Mouse (Mus musculus) MEL (cell line): Measurements from ENCODE around the gene Calhm3. TPM values are rescaled to one million over a fixed set of nuclear protein-coding genes. Genes with fewer than 3 reads are reported as not detected.
"Not testable (repeated sequence)": the region's sequence is repeated elsewhere in the genome, so short reads cannot be mapped to it uniquely, and the experiment has no call there.

Source experiments
- DNase-seq: peaks from one replicate; pipeline ENCODE4 v3.0.0; 2011; ENCODE audit warnings: low read depth, low spot score
- H3K27ac ChIP-seq: 2 replicates; pipeline ENCODE4 v1.5.1; 2012; ENCODE audit warnings: low read depth, mild to moderate bottlenecking, control low read depth, low read length, moderate library complexity; ENCODE audit not compliant: control insufficient read depth
- H3K27me3 ChIP-seq, 2 experiments: fragments of 150-350 bp in 1 of 2; sonication (generic) in 1 of 2; 2 replicates each; pipeline ENCODE4 v1.6.1; 2012; ENCODE audit warnings: low read length in 2 of 2, mild to moderate bottlenecking in 2 of 2, improper control_type of control experiment in 1 of 2, moderate library complexity in 1 of 2; ENCODE audit not compliant: insufficient read depth in 2 of 2, control insufficient read depth in 1 of 2
- H3K36me3 ChIP-seq, 2 experiments: 2 replicates each; pipeline ENCODE4 v1.6.1; 2012 to 2014; ENCODE audit warnings: low read length in 2 of 2, improper control_type of control experiment in 1 of 2, inconsistent platforms in 1 of 2, mild to moderate bottlenecking in 1 of 2; ENCODE audit not compliant: insufficient read depth in 2 of 2, control insufficient read depth in 1 of 2
- H3K4me1 ChIP-seq, 2 experiments: fragments of 150-350 bp in 1 of 2; sonication (generic) in 1 of 2; 2 replicates each; pipeline ENCODE4 v1.6.1; 2012; ENCODE audit warnings: low read length in 2 of 2, improper control_type of control experiment in 1 of 2, mild to moderate bottlenecking in 1 of 2; ENCODE audit not compliant: insufficient read depth in 2 of 2, control insufficient read depth in 1 of 2
- H3K4me3 ChIP-seq, 2 experiments: fragments of 150-350 bp in 1 of 2; sonication (generic) in 1 of 2; 2 replicates each; pipeline ENCODE4 v1.5.1; 2012; ENCODE audit warnings: low read depth in 2 of 2, low read length in 2 of 2, mild to moderate bottlenecking in 2 of 2, moderate library complexity in 2 of 2, control low read depth in 1 of 2, improper control_type of control experiment in 1 of 2; ENCODE audit not compliant: control insufficient read depth in 1 of 2, insufficient read depth in 1 of 2
- H3K79me2 ChIP-seq: 2 replicates; pipeline ENCODE4 v1.6.1; 2012; ENCODE audit warnings: mild to moderate bottlenecking, low read length, moderate library complexity; ENCODE audit not compliant: control insufficient read depth, poor library complexity, insufficient read depth
- H3K9ac ChIP-seq: 2 replicates; pipeline ENCODE4 v1.6.1; 2012; ENCODE audit warnings: low read depth, mild to moderate bottlenecking, control low read depth, low read length, moderate library complexity; ENCODE audit not compliant: control insufficient read depth, poor library complexity, severe bottlenecking
- H3K9me3 ChIP-seq: fragments of 150-350 bp; sonication (generic); replicated peaks from 2 replicates; pipeline ENCODE4 v1.6.1; 2012; ENCODE audit warnings: mild to moderate bottlenecking, low read length, improper control_type of control experiment, moderate library complexity; ENCODE audit not compliant: insufficient read depth
- BHLHE40 ChIP-seq: IDR thresholded peaks from 2 replicates; pipeline ENCODE4 v1.6.1; 2012; ENCODE audit warnings: low read depth, mild to moderate bottlenecking, inconsistent platforms, low read length, improper control_type of control experiment, borderline replicate concordance
- CHD1 ChIP-seq: IDR thresholded peaks from 2 replicates; pipeline ENCODE4 v1.6.1; 2012; ENCODE audit warnings: low read depth, mild to moderate bottlenecking, inconsistent platforms, low read length, improper control_type of control experiment
- CTCF ChIP-seq, 3 experiments: IDR thresholded peaks in 2 of 3; conservative IDR thresholded peaks in 1 of 3; 2 replicates each; pipeline ENCODE4 v1.5.1; 2011 to 2012; ENCODE audit warnings: low read length in 3 of 3, low read depth in 2 of 3, mild to moderate bottlenecking in 2 of 3, improper control_type of control experiment in 1 of 3, inconsistent platforms in 1 of 3, mixed read lengths in 1 of 3, moderate library complexity in 1 of 3; ENCODE audit not compliant: control insufficient read depth in 1 of 3, insufficient read depth in 1 of 3, poor library complexity in 1 of 3, severe bottlenecking in 1 of 3
- EP300 ChIP-seq, 2 experiments: IDR thresholded peaks; 2 replicates each; pipeline ENCODE4 v1.6.1; 2011; ENCODE audit warnings: improper control_type of control experiment in 2 of 2, low read length in 2 of 2, low read depth in 1 of 2, mild to moderate bottlenecking in 1 of 2
- GABPA ChIP-seq: IDR thresholded peaks from 2 replicates; pipeline ENCODE4 v1.6.1; 2012; ENCODE audit warnings: low read depth, mild to moderate bottlenecking, inconsistent platforms, low read length, improper control_type of control experiment, moderate library complexity
- GATA1 ChIP-seq: IDR thresholded peaks from 2 replicates; pipeline ENCODE4 v1.6.1; 2011; ENCODE audit warnings: low read depth, low read length, improper control_type of control experiment
- HCFC1 ChIP-seq: IDR thresholded peaks from 2 replicates; pipeline ENCODE4 v1.6.1; 2012; ENCODE audit warnings: low read depth, mild to moderate bottlenecking, inconsistent platforms, low read length, improper control_type of control experiment, moderate library complexity
- JUND ChIP-seq: IDR thresholded peaks from 2 replicates; pipeline ENCODE4 v1.6.1; 2011; ENCODE audit warnings: low read depth, mild to moderate bottlenecking, improper control_type of control experiment, low read length
- KAT2A ChIP-seq: conservative IDR thresholded peaks from 2 replicates; pipeline ENCODE4 v1.6.1; 2012; ENCODE audit warnings: low read depth, low read length, improper control_type of control experiment, inconsistent platforms
- MAFK ChIP-seq: IDR thresholded peaks from 2 replicates; pipeline ENCODE4 v1.6.1; 2011; ENCODE audit warnings: low read depth, mild to moderate bottlenecking, low read length, improper control_type of control experiment, borderline replicate concordance
- MAZ ChIP-seq: IDR thresholded peaks from 2 replicates; pipeline ENCODE4 v1.6.1; 2012; ENCODE audit warnings: low read depth, mild to moderate bottlenecking, inconsistent platforms, low read length, improper control_type of control experiment
- MEF2A ChIP-seq: IDR thresholded peaks from 2 replicates; pipeline ENCODE4 v1.6.1; 2014; ENCODE audit warnings: low read depth, mild to moderate bottlenecking, inconsistent platforms, low read length, improper control_type of control experiment; ENCODE audit not compliant: poor library complexity, insufficient replicate concordance, severe bottlenecking; ENCODE audit errors: extremely low read depth
- MYB ChIP-seq: IDR thresholded peaks from 2 replicates; pipeline ENCODE4 v1.6.1; 2011; ENCODE audit warnings: mild to moderate bottlenecking, low read depth, low read length, improper control_type of control experiment
- MYC ChIP-seq: IDR thresholded peaks from 2 replicates; pipeline ENCODE4 v1.6.1; 2011; ENCODE audit warnings: low read depth, mild to moderate bottlenecking, low read length, improper control_type of control experiment, moderate library complexity
- NELFE ChIP-seq: IDR thresholded peaks from 2 replicates; pipeline ENCODE4 v1.6.1; 2011; ENCODE audit warnings: low read depth, low read length, improper control_type of control experiment
- NRF1 ChIP-seq: IDR thresholded peaks from 2 replicates; pipeline ENCODE4 v1.6.1; 2014; ENCODE audit warnings: low read depth, mild to moderate bottlenecking, inconsistent platforms, low read length, improper control_type of control experiment, moderate library complexity; ENCODE audit not compliant: poor library complexity, insufficient read depth, severe bottlenecking
- POLR2A ChIP-seq, 2 experiments: IDR thresholded peaks; 2 replicates each; pipeline ENCODE4 v1.6.1; 2011 to 2012; ENCODE audit warnings: low read length in 2 of 2, mild to moderate bottlenecking in 2 of 2, control low read depth in 1 of 2, improper control_type of control experiment in 1 of 2, low read depth in 1 of 2, moderate library complexity in 1 of 2; ENCODE audit not compliant: control insufficient read depth in 1 of 2, insufficient read depth in 1 of 2, poor library complexity in 1 of 2
- POLR2AphosphoS2 ChIP-seq: IDR thresholded peaks from 2 replicates; pipeline ENCODE4 v1.6.1; 2011; ENCODE audit warnings: low read length, improper control_type of control experiment
- RAD21 ChIP-seq: IDR thresholded peaks from 2 replicates; pipeline ENCODE4 v1.6.1; 2011; ENCODE audit warnings: mild to moderate bottlenecking, low read depth, low read length, improper control_type of control experiment
- SIN3A ChIP-seq: IDR thresholded peaks from 2 replicates; pipeline ENCODE4 v1.6.1; 2012; ENCODE audit warnings: low read length, improper control_type of control experiment, inconsistent platforms
- SMC3 ChIP-seq: IDR thresholded peaks from 2 replicates; pipeline ENCODE4 v1.6.1; 2011; ENCODE audit warnings: low read depth, low read length, improper control_type of control experiment
- TBP ChIP-seq: IDR thresholded peaks from 2 replicates; pipeline ENCODE4 v1.8.0; 2011; ENCODE audit warnings: low read depth, low read length, improper control_type of control experiment
- TCF12 ChIP-seq: IDR thresholded peaks from 2 replicates; pipeline ENCODE4 v1.6.1; 2014; ENCODE audit warnings: low read depth, mild to moderate bottlenecking, inconsistent platforms, low read length, improper control_type of control experiment, moderate library complexity
- UBTF ChIP-seq: IDR thresholded peaks from 2 replicates; pipeline ENCODE4 v1.6.1; 2012; ENCODE audit warnings: low read depth, mild to moderate bottlenecking, inconsistent platforms, low read length, improper control_type of control experiment, moderate library complexity, borderline replicate concordance; ENCODE audit not compliant: insufficient read depth
- ZNF384 ChIP-seq: IDR thresholded peaks from 2 replicates; pipeline ENCODE4 v1.6.1; 2012; ENCODE audit warnings: low read depth, mild to moderate bottlenecking, inconsistent platforms, low read length, improper control_type of control experiment
- polyA plus RNA-seq, 2 experiments: library from polyadenylated mRNA; stranded (reverse) in 1 of 2; unstranded in 1 of 2; fragments of >175 nt in 1 of 2; fragments of >200 nt in 1 of 2; gene quantifications; 2 replicates each; pipeline versions ENCODE4 v1.2.1 to v1.2.4; 2012; ENCODE audit warnings: low replicate concordance in 2 of 2, low read depth in 1 of 2; ENCODE audit not compliant: insufficient read length in 2 of 2, insufficient read depth in 1 of 2, missing spikeins in 1 of 2
- total RNA-seq: library from RNA; depleted of rRNA; stranded (reverse); fragments of 300-350 nt; gene quantifications from 2 replicates; pipeline ENCODE4 v1.2.3, GENCODE M21; 2012

Calhm3 gene
- total and polyA plus RNA-seq, 3 experiments: not detected

GRCm38 (mm10) chr19:47144154-47144553, 13.4 kb downstream of the Calhm3 start, which contains the start of gene Calhm1:
Gene Calhm1, minus strand, starts transcription at chr19:47144254.
- Histone ChIP-seq H3K36me3 (no peaks in the 10 kb centered on the region), H3K27me3 (peaks cover 5 to 8% of the 10 kb centered on the region in 2 experiments), H3K4me3 (no peak within 1 kb of the TSS)

GRCm38 (mm10) chr19:47142438-47142837, 15.1 kb downstream of the Calhm3 start:
- TF ChIP-seq POLR2A (IDR thresholded peaks at IDR 0.05; ENCODE audit: control insufficient read depth in 1 of 2, insufficient read depth in 1 of 2, low read depth in 1 of 2, low read length in 2 of 2, poor library complexity in 1 of 2): no peak
- TF ChIP-seq CHD1: no peak
- TF ChIP-seq BHLHE40: no peak
- no peak for TF ChIP-seq HCFC1
- no peak for TF ChIP-seq TBP
- no peak for TF ChIP-seq MYB
- TF ChIP-seq MAFK: no peak
- no peak for TF ChIP-seq CTCF (IDR thresholded peaks at IDR 0.05 in 2 of 3, conservative IDR thresholded peaks at IDR 0.05 in 1 of 3; ENCODE audit: control insufficient read depth in 1 of 3, insufficient read depth in 1 of 3, low read depth in 2 of 3, low read length in 3 of 3, poor library complexity in 1 of 3, severe bottlenecking in 1 of 3)
- TF ChIP-seq SMC3: no peak
- no peak for TF ChIP-seq ZNF384
- TF ChIP-seq EP300 (IDR thresholded peaks at IDR 0.05; ENCODE audit: low read depth in 1 of 2, low read length in 2 of 2): no peak
- no peak for TF ChIP-seq MEF2A
- no peak for TF ChIP-seq GABPA
- TF ChIP-seq JUND: no peak
- no peak for TF ChIP-seq MYC
- no peak for TF ChIP-seq SIN3A
- TF ChIP-seq TCF12: no peak
- TF ChIP-seq NELFE: no peak
- no peak for TF ChIP-seq POLR2AphosphoS2
- Histone ChIP-seq H3K27me3 (no peaks in the 10 kb centered on the region; a peak in 2 of 4 replicates), H3K27ac (no peak overlapping the region), H3K4me3 (no peak overlapping the region), H3K4me1 (peaks cover 0 to 12% of the 10 kb centered on the region in 2 experiments), H3K9ac (no peak overlapping the region), H3K79me2 (peaks cover 5% of the 10 kb centered on the region; the same call in 1 of the 2 replicates), H3K9me3 (no peaks in the 10 kb centered on the region), H3K36me3 (0 out of 4 replicates have a peak, but pooled peaks cover 0 to 3% of the 10 kb centered on the region in 2 experiments)
- DNase-seq: no peak

More at GRCm38 (mm10) chr19:47144154-47144553, 13.4 kb downstream of the Calhm3 start, which contains the start of gene Calhm1:
- no peak within 1 kb of the TSS for H3K27ac ChIP-seq
- TF ChIP-seq UBTF (no peak), KAT2A (no peak), MEF2A (no peak), NELFE (no peak), GATA1 (no peak), EP300 (IDR thresholded peaks at IDR 0.05; ENCODE audit: low read depth in 1 of 2, low read length in 2 of 2) (no peak), SMC3 (no peak), JUND (no peak), SIN3A (no peak), ZNF384 (no peak), NRF1 (no peak), RAD21 (no peak), MAZ (no peak), POLR2AphosphoS2 (no peak), MYB (no peak)
- no peak within 1 kb of the TSS for H3K9ac ChIP-seq
- H3K4me1 ChIP-seq: peaks cover 0 to 2% of the 10 kb centered on the region in 2 experiments; a peak in 2 of 4 replicates
- no peaks in the 10 kb centered on the region for H3K79me2 ChIP-seq
- DNase-seq: no peak
- H3K9me3 ChIP-seq: no peaks in the 10 kb centered on the region

GRCm38 (mm10) chr19:47139611-47140010, 18.0 kb downstream of the Calhm3 start:
- H3K4me3 ChIP-seq, H3K27me3 ChIP-seq, H3K36me3 ChIP-seq, DNase-seq, H3K27ac ChIP-seq, H3K79me2 ChIP-seq, H3K9me3 ChIP-seq, H3K9ac ChIP-seq: not testable (repeated sequence)
- peaks cover 2 to 22% of the 10 kb centered on the region in 2 experiments for H3K4me1 ChIP-seq
